Mouse (Mus musculus) kidney, adult 8-10 months (tissue): ENCODE data around the gene Ctsm.
"Not testable (repeated sequence)": the region's sequence is repeated elsewhere in the genome, so short reads cannot be mapped to it uniquely, and the experiment has no call there.

Experiments
- DNase-seq, 2 experiments: peaks; one replicate each; pipeline ENCODE4 v3.0.0; 2022

The Ctsm gene

DNA sequence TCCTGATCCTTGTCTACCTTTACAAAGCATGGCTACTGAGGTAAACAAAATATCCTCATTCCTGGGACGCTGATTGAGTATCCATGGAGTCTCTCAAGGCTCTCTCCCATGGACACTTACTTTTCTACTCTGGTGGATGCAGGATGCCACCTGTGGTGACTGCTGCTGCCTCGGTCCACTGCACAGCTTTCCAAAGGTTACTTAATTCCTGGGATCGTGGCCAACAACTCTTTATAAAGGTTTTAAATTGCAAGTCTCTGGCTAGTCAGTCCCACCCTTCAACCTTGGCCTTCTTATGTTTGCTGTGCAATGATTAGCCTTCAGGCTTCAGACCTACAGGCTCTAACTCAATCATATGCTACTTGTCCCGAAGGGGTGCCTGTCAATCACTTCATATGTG lies at the start of gene Ctsm:
Ctsm (minus strand) TSS at position 209 of the 400 bp plus-strand sequence.
- peak; percentile 56 to 68 for DNase-seq

- no peak for DNase-seq
Measured at GRCm38 (mm10) chr13:61570027-61570426, 28.4 kb upstream of the Ctsm start, which contains the start of gene Cts3. TSS of gene Cts3 (minus strand) at chr13:61570127.

- not testable (repeated sequence) for DNase-seq
Measured at GRCm38 (mm10) chr13:61568074-61568473, 26.4 kb upstream of the Ctsm start, which contains the start of gene Gm49352. TSS of gene Gm49352 (minus strand) at chr13:61568174.
